Mouse (Mus musculus) thymus, postnatal 36 days (tissue): ENCODE measurements around the gene Olfr559.

Source experiments
- DNase-seq, 2 experiments: peaks; one replicate each; pipeline ENCODE4 v3.0.0; 2022; ENCODE audit warnings: mixed read lengths in 2 of 2

Gene Olfr559

DNA sequence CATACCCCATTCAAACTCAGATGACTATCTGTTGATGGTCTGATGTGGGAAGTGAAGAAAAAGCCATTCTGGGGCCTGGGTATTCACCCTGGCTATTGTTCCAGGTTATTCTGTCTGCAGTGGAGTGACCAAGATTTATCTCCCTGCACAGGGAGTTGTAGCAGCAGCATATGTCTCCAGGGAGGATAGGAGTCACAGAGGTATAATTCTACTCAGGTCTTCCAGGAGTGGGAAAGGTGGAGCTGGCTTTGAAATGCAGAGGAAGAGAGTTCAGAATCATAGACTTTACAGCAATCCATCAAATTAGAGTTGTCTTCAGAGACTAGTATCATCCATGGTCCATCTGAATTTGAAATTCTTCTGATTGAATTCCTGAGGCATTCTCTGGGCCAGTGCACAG, at the start of gene Olfr559:
TSS of gene Olfr559 (minus strand) at position 101 of the 400 bp plus-strand sequence.
- no peak for DNase-seq

GRCm38 (mm10) chr7:102770921-102771320, 43.6 kb upstream of the Olfr559 start, which contains the start of gene Olfr561:
Gene Olfr561 (plus strand): TSS chr7:102771221.
- DNase-seq = no peak

DNA sequence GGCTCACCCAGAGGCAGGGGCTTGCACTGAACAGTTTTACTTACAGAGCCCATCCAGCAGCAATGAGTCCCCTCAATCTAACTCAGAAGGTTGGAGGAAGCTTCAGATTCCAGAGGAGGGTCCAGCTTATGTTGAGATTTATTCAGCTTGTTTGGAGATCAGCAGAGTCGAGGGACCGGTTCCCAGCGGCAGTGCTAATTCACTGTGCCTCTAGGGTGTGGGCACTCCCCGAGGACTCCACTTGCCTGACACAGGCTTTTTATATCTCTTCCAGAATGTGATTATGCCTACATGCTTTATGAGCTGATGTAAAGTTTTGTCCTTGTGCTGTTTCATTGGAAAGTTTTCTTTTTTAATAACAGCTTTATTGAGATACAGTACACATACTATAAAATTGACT, 32.0 kb upstream of the Olfr559 start, which contains the start of the genes Olfr560 and Olfr78:
TSS of gene Olfr560 (minus strand) at position 101 of the 400 bp plus-strand sequence.
TSS of gene Olfr78 (minus strand) at position 206 of the 400 bp plus-strand sequence.
- no peak for DNase-seq

DNA sequence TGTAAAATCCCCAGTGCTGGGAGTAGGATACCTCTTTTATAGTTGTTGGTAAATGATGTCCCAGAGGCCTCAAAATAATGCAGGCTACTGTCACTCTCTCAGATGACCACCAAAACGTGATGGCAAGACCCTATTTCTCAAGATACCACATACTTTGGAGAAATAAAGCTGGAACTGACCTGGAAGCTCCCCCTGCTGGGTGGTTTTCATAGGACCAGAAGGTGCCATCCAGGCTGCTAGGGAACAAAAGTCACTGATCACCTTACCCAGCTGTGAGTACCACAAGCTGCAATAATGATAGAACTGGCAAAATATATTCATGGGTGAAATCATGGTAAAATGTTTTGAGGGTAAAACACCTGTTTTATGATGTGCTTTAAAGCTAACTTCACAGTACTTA, 24.8 kb upstream of the Olfr559 start:
- DNase-seq = no peak

DNA sequence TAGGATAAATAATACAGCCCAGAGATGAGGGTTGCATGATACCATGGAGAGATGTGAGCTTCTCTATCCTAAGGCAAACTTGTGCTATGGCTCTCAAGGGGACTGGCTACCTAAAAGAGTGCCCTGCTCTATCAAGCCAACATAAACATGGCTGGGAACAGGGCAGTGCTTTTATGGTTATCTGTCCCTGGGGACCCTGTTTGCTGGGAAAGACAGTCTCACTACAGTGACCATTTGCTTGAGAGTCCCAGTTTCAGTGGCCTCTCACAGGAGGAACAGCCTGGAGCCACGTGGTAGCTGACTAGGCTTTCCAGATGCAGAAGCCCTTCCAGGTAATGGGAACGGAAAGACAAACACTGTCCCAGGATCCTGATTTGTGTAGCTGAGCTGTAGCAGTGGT, 10.4 kb upstream of the Olfr559 start:
- DNase-seq = no peak

DNA sequence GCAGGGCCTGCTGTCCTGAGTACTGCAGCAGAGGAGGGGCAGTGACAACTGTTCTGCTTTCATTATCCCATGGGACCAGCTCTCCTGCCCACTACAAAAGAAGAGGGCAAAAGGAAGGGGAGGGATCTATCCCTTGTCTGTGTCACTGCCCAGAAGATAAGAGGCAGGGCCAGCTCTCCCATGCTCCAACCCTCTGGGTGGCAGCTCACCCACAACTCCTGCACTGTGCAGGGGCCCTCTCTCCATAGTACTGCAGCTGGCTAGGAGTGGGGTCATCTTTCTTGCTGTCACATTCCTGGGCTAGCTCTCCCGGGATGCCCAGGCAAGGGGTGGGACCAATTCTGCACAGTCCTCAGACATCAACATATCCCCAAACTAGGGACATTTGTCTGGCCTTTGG, 6.5 kb upstream of the Olfr559 start:
- DNase-seq = no peak

GRCm38 (mm10) chr7:102718970-102719369, 8.3 kb downstream of the Olfr559 start, which contains the start of gene Olfr33:
Gene Olfr33 (minus strand): TSS chr7:102719070.
- DNase-seq = no peak

DNA sequence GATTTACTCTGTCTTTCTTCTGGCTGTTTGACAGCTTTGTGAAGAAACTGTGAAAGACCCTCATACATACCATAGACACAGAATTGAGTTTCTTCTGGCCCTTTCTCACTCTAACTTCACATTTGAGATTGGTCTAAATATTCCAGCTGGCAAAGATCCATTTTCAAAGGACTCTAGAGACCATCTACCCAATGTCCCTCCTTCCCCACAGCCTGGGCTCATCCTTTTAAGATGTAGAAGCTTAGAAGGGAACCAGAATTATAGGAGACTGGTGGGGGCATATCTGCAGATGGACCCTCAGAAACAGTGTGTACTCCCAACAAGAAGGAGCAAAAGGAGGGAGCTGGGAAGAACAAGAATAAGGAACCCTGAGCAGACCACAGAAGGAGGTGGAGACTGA, 25.4 kb downstream of the Olfr559 start, which contains the start of gene Olfr558:
TSS of gene Olfr558 (plus strand) at position 301 of the 400 bp plus-strand sequence.
- DNase-seq = no peak

DNA sequence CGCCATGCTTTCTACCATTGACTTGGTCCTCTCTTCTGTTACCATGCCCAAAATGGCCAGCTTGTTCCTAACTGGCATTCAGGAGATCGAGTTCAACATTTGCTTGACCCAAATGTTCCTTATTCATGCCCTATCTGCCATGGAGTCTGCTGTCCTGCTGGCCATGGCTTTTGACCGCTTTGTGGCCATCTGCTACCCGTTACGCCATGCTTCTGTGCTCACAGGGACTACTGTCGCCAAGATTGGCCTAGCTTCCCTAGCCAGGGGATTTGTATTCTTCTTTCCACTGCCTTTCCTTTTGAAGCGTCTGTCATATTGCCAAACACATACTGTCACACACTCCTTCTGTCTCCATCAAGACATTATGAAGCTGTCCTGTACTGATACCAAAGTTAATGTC, 28.8 kb downstream of the Olfr559 start:
- no peak for DNase-seq

- peak; percentile 11 to 15 for DNase-seq
Measured at GRCm38 (mm10) chr7:102695358-102696125, 31.7 kb downstream of the Olfr559 start, which contains the start of gene Olfr557. Gene Olfr557 (plus strand): TSS chr7:102695910.

DNA sequence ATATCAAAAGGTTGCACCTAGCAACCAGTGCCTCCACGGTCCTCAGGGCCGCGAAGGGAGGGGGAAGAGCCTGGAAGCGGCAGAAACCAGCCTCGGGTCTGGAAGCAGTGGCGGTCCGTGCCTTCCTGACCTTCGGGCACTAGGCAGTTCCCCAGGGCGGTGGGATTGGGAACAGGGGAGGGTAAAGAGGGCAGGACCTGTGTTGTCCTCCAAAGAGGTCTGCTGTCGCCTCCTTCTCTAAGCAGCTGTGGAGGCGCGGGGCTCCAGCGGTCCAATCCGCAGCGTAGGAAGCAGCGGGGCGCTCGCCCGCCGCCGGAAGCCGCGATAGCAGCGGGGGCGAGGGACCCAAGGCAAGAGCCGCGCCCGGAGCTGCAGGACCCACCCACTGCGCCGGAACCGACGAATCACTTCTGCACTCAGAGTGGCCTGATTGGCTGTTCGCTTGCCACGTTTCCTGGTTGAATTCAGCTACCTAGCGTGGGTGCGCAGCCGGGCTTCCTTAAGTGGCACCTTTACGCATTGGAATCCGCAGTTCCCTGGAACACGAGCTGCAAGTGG, 40.3 kb downstream of the Olfr559 start, which contains the start of gene Trim68:
TSS of gene Trim68 (minus strand) at position 384 of the 558 bp plus-strand sequence.
- peak; percentile 92 to 95 for DNase-seq

DNA sequence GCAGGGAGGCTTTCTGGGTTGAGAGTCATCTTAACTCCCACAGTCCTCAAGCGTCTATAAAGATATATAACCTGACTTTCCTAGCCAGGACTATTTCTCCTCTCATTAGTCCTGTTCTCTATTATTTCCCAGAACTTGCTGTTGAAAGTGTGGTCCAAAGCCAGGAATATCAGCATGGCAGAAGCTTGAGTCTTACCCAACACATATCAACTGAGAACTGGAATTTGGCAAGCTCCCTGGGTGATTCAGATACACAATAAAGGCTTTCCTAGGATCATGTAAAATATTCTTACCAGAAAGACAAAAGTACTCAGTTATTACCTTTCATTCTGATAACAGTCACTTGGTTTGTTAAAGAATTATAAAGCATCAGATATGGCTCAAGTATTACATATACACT, 45.4 kb downstream of the Olfr559 start:
- DNase-seq = no peak

- no peak for DNase-seq
Measured at GRCm38 (mm10) chr7:102676225-102676624, 51.1 kb downstream of the Olfr559 start.
